Mouse (Mus musculus): ENCODE data around the gene Capn13. TPM values are rescaled to one million over a fixed set of nuclear protein-coding genes. Genes with fewer than 3 reads are reported as not detected.

Capn13 gene
- total and polyA plus RNA-seq, 2 experiments from 2014 or later = not detected

GRCm38 (mm10) chr17:73258620-73259019, 142.0 kb downstream of the Capn13 start:
- DNase-seq (ENCODE audit: low spot score) (no peak), ATAC-seq (ENCODE audit: insufficient read depth, low read depth) (no peak)
- Histone ChIP-seq H3K27me3 (ENCODE audit: control insufficient read depth, insufficient read depth, low read length) (no peaks in the 10 kb centered on the region), H3K36me3 (replicated peaks; ENCODE audit: control insufficient read depth, insufficient read depth, low read length) (no peaks in the 10 kb centered on the region), H3K4me2 (ENCODE audit: low read depth, low read length) (0 out of 2 replicates have a peak overlapping the region, but pooled peaks have one; percentile 9), H3K4me1 (ENCODE audit: control insufficient read depth, insufficient read depth) (peaks cover 6% of the 10 kb centered on the region; the same call in 1 of the 2 replicates), H3K9ac (replicated peaks; ENCODE audit: low read depth, low read length) (no peak overlapping the region), H3K4me3 (ENCODE audit: low read depth, low read length) (no peak overlapping the region), H3K9me3 (replicated peaks; ENCODE audit: control insufficient read depth, low read length) (no peaks in the 10 kb centered on the region), H3K27ac (ENCODE audit: low read depth) (no peak overlapping the region)
- no peak for TF ChIP-seq CTCF (IDR thresholded peaks at IDR 0.05; ENCODE audit: low read depth)
- no peak for TF ChIP-seq EP300 (IDR thresholded peaks at IDR 0.05; ENCODE audit: low read depth)
- WGBS = 47% methylated on average over 12 of the region's 12 CpGs
